12 mouse cellular contexts compared by ENCODE assay signal in genomic region chr12:31825821-31826220, GRCm38 (mm10).
DNase-seq lines count a peak whose midpoint lies in the region; ATAC-seq and TF ChIP-seq lines count a peak whose summit lies in the region.
"Had no signal": no experiment of that assay in that cellular context is flagged by ENCODE, and none has a peak within 500 bp of the region (broad histone marks: within the 10 kb centered on the region; RNA-seq: fewer than 3 reads in every experiment).

No protein-coding gene starts in this region.

- peak; percentile 7 for DNase-seq in adrenal gland, postnatal 10 days
- no peak for DNase-seq in adrenal gland, adult 18-20 months (ENCODE audit: low spot score in 2 of 2)
- DNase-seq in layer of hippocampus, adult 2 months (ENCODE audit: low spot score in 2 of 2), result peak; percentile 43 to 60
- no peak for DNase-seq in layer of hippocampus, adult 11-12 months (ENCODE audit: low spot score)
- DNase-seq in 3T3-L1 (ENCODE audit: low read depth, low spot score), result peak; percentile 69
- peak; percentile 35 to 56 for DNase-seq in cerebellum, postnatal 10 days
- no peak for DNase-seq in testis, postnatal 14 days (ENCODE audit: low spot score)

- H3K9ac ChIP-seq in forebrain, embryonic 12.5 days, result no peak overlapping the region
- H3K9ac ChIP-seq: embryonic facial prominence, embryonic 15.5 days; liver, embryonic 15.5 days; neural tube, embryonic 13.5 days had no signal

- H3K27ac ChIP-seq in layer of hippocampus, adult 2 months, result peak overlapping the region; percentile 94
- H3K27ac ChIP-seq in forebrain, embryonic 12.5 days, result no peak overlapping the region
- H3K27ac ChIP-seq: embryonic facial prominence, embryonic 15.5 days; liver, embryonic 15.5 days; neural tube, embryonic 13.5 days had no signal

- no peak for TF ChIP-seq CTCF in layer of hippocampus, adult 2 months (conservative IDR thresholded peaks at IDR 0.05)

- no peak for ATAC-seq in forebrain, embryonic 12.5 days (ENCODE audit: low FRiP score)
- ATAC-seq: inflammation-experienced regulatory T-cells, adult 6 months had no signal

- H3K4me1 ChIP-seq in forebrain, embryonic 12.5 days, result no peaks in the 10 kb centered on the region
- H3K4me1 ChIP-seq: liver, embryonic 15.5 days had no signal

- no peaks in the 10 kb centered on the region for H3K27me3 ChIP-seq in forebrain, embryonic 12.5 days
- H3K27me3 ChIP-seq: embryonic facial prominence, embryonic 15.5 days; liver, embryonic 15.5 days; neural tube, embryonic 13.5 days had no signal

- 60% methylated on average over 10 of the region's 10 CpGs for WGBS in forebrain, embryonic 12.5 days

- H3K4me2 ChIP-seq in forebrain, embryonic 12.5 days, result no peak overlapping the region
- H3K4me2 ChIP-seq: embryonic facial prominence, embryonic 15.5 days; liver, embryonic 15.5 days; neural tube, embryonic 13.5 days had no signal

- peak overlapping the region; percentile 50 for H3K4me3 ChIP-seq in layer of hippocampus, adult 2 months
- H3K4me3 ChIP-seq in forebrain, embryonic 12.5 days (replicated peaks), result no peak overlapping the region
- H3K4me3 ChIP-seq: embryonic facial prominence, embryonic 15.5 days; liver, embryonic 15.5 days; neural tube, embryonic 13.5 days had no signal

- H3K36me3 ChIP-seq in forebrain, embryonic 12.5 days (replicated peaks), result no peaks in the 10 kb centered on the region
- H3K36me3 ChIP-seq: embryonic facial prominence, embryonic 15.5 days; liver, embryonic 15.5 days had no signal

- no peaks in the 10 kb centered on the region for H3K9me3 ChIP-seq in forebrain, embryonic 12.5 days
- H3K9me3 ChIP-seq: embryonic facial prominence, embryonic 15.5 days; liver, embryonic 15.5 days; neural tube, embryonic 13.5 days had no signal

Comparison
In these comparisons a context has a peak if more than half of its experiments do, and no peak if none do; other contexts are left out.
1. DNase-seq: peak in adrenal gland, postnatal 10 days (single experiment), layer of hippocampus, adult 2 months (2 of 2), 3T3-L1 (single experiment) and cerebellum, postnatal 10 days (2 of 2); none in adrenal gland, adult 18-20 months (0 of 2), layer of hippocampus, adult 11-12 months (single experiment) and testis, postnatal 14 days (single experiment).